Mouse (Mus musculus) kidney, adult 18-20 months (tissue): ENCODE measurements at regions not wholly inside any gene's neighbourhood (a gene's known extent, or its start where the extent isn't known, plus 50 kb on each side); places are given as distances from the start of the nearest gene placed in this dataset.

ENCODE experiments used
- DNase-seq: peaks from one replicate; pipeline ENCODE4 v3.0.0; 2021

DNA sequence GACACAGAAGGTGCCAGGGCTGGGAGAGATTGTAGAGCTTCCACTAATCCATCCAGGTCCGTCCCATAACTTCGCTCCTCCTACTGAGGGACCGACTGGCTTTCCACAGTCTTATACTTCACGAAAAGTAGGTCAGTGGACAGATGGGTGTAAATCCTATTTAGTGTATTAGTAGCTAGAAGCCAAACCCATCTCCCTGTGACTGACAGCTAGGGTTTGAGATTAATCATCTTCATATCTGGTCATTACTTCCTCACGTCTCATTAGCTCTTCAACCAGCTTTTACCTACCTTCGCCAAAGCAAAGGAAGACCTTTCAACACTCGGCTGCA lies 60.4 kb upstream of the Scaf11 start:
- no peak for DNase-seq

DNA sequence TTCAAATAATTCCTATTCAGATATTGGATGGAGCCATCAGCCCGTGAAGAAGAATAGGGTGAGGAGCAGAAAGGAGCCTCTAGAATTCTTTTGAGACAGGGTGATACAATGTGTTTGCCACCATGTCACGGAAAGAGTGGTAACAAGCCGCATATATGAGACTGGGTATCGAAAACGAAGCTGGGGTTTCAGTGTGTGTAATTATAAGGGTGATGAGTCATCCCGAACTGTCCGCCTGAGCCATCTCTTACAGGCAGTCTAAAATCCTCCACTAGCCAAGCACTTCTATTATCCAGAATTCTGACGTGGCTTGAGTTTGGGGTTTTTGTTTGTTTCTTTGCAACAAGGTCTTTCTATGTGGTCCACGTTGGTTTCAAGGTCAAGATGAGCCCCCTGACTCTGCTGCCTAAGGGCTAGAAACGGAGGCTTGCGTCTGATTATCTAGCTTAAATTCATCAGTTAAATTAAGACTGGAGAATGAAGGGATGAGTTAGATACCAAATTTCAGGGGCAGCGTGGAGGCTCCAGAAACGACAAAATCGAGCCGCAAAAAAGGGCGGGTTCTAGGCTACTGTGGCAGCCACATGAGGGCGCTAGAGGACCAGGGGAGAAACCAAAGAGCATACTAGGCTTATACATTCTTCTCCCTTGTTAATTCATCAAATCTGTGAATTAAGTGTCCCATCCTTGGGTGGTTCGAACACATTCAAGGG lies 59.9 kb upstream of the Scaf11 start:
- peak; percentile 10 for DNase-seq

DNA sequence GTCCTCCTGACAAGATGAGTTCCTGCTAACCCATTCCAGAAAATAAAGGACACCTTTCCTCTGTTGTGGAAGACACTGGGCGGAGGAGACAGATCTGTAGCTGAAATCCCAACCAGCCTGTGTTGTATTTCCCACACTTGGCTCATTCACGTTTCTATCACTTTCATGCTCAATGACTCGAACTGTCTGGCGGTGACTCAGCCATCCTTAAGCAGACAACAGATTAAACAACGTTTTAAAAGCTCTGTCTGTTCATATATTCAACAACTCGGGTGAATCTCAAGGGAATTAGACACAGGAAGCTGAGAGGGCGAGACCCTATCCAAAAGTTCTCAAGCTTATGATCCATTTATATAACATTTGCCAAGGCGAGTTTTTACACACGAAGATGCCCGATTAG lies 57.5 kb upstream of the Scaf11 start:
- DNase-seq: no peak

DNA sequence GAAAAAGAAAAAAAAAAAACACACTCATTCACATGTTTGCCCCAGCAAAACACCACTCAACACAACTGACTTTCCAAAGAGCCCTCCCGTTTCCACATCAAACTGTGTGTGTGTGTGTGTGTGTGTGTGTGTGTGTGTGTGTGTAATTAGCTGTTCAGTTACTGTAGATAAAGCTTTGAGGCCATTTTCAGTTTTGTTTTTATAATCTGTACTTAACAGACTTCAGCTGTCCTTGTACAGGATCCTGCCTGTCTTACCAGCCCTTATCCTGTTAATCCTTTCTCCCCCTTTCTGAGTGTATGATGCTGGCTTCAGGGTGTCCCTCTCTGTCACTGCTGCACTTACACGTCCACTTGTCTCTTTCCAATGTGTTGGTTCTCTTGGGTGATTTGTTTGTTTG lies 55.0 kb upstream of the Scaf11 start:
- DNase-seq: no peak

DNA sequence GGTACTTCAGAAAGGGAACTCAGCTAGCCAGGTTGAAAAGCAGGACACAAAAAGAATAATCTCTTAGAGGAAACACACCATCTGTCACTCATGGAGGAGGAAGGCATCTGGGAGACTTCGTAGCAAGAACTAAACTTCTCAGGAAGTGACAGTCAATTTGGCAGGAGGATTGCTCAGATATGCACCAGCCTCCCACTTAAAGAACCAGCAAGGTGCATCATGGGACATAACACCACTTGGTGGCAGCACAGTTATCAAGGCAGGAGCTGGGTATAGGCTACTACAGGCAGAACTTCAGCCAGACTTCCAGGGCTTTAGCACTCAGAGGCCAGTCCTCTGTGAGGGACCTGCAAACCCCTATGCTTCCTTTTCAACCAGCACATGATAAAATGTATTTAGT lies 52.0 kb upstream of the Scaf11 start:
- DNase-seq: no peak
